Mouse (Mus musculus) small intestine, adult 2 months (tissue): Measurements from ENCODE around the gene Cryzl2.

Experiments used
- CTCF ChIP-seq: fragments of 200-500 bp; IDR thresholded peaks from 2 replicates; pipeline ENCODE4 v1.5.1; 2012; ENCODE audit warnings: low read depth, mild to moderate bottlenecking, control low read depth, inconsistent platforms, low read length, moderate library complexity, mixed read lengths; ENCODE audit not compliant: insufficient replicate concordance, insufficient read length; ENCODE audit errors: extremely low read depth
- POLR2A ChIP-seq: fragments of 200-500 bp; IDR thresholded peaks from 2 replicates; pipeline ENCODE4 v1.6.1; 2012; ENCODE audit warnings: low read depth, mild to moderate bottlenecking, control low read depth, inconsistent platforms, low read length, moderate library complexity

DNA sequence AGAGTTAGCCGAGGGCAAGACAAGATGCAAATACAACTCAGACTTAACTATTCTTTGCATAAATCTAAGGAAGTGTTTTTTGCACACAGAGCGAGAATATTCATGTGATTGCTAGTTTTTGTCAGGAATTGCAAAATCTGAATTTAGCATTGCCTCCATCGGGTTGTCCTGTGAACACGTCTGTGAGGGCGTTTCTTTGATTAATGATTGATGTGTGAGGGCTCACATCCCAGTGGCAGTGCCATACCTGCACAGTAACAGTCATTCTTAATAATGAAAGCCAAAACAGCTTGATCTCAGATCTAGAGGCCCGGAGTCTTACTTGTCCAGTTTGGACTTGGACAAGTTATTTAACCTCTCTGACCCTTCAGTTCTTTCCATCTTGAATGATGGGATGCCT is 44.7 kb downstream of the Cryzl2 start:
- TF ChIP-seq CTCF (no peak), POLR2A (no peak)
